Comparison of ENCODE assay signal across 25 mouse cellular contexts in genomic region chr1:37610242-37610641, GRCm38 (mm10).
DNase-seq lines count a peak whose midpoint lies in the region; ATAC-seq and TF ChIP-seq lines count a peak whose summit lies in the region.
"Had no signal": no experiment of that assay in that cellular context is flagged by ENCODE, and none has a peak within 500 bp of the region (broad histone marks: within the 10 kb centered on the region; RNA-seq: fewer than 3 reads in every experiment).

No protein-coding gene starts in this region.

- no peak for ATAC-seq in intestine, postnatal 0 days
- no peak for ATAC-seq in intestine, embryonic 15.5 days
- no peak for ATAC-seq in neural tube, embryonic 15.5 days (ENCODE audit: low FRiP score)
- 0 out of 2 replicates have a peak, but pooled peaks have one; percentile 8 for ATAC-seq in stomach, embryonic 16.5 days (ENCODE audit: insufficient read depth, low FRiP score)
- ATAC-seq: forebrain, embryonic 13.5 days; forebrain, embryonic 16.5 days; hindbrain, embryonic 16.5 days had no signal

- DNase-seq in neural tube, embryonic 10.5 days (ENCODE audit: extremely low spot score, low spot score) = no peak
- peak; percentile 5 for DNase-seq in Muller cell, postnatal 12 days (ENCODE audit: inconsistent ontology term)
- no peak for DNase-seq in ovary, postnatal 36 days (ENCODE audit: low spot score)
- DNase-seq in spleen, adult 12 weeks (ENCODE audit: low spot score) = no peak
- DNase-seq: adrenal gland, postnatal 10 days; adrenal gland, postnatal 36 days; B cell, adult 2 months; cerebellum, adult 18-20 months; cerebellum, adult 9-10 months; gastrocnemius, postnatal 10 days; gastrocnemius, postnatal 36 days; heart, postnatal 10 days; heart, postnatal 36 days had no signal

- no peak overlapping the region for H3K4me2 ChIP-seq in intestine, postnatal 0 days (replicated peaks; ENCODE audit: low read depth)
- H3K4me2 ChIP-seq in intestine, embryonic 15.5 days (replicated peaks) = no peak overlapping the region
- H3K4me2 ChIP-seq in neural tube, embryonic 15.5 days = no peak overlapping the region
- H3K4me2 ChIP-seq in stomach, embryonic 16.5 days (ENCODE audit: low read depth, low read length) = no peak overlapping the region
- H3K4me2 ChIP-seq: forebrain, embryonic 13.5 days; heart, embryonic 12.5 days; heart, embryonic 15.5 days; hindbrain, embryonic 13.5 days had no signal

- H3K9ac ChIP-seq in intestine, postnatal 0 days (ENCODE audit: low read depth, low read length) = no peak overlapping the region
- H3K9ac ChIP-seq in intestine, embryonic 15.5 days = no peak overlapping the region
- no peak overlapping the region for H3K9ac ChIP-seq in neural tube, embryonic 15.5 days (replicated peaks)
- no peak overlapping the region for H3K9ac ChIP-seq in stomach, embryonic 16.5 days (ENCODE audit: low read length)
- H3K9ac ChIP-seq: forebrain, embryonic 13.5 days; heart, embryonic 12.5 days; heart, embryonic 15.5 days; hindbrain, embryonic 13.5 days had no signal

- 43% methylated on average over 4 of the region's 4 CpGs for WGBS in intestine, postnatal 0 days
- WGBS in intestine, embryonic 15.5 days = 67% methylated on average over 4 of the region's 4 CpGs
- WGBS in neural tube, embryonic 15.5 days = 67% methylated on average over 4 of the region's 4 CpGs
- 45% methylated on average over 4 of the region's 4 CpGs for WGBS in stomach, embryonic 16.5 days

- H3K27me3 ChIP-seq in intestine, postnatal 0 days (replicated peaks; ENCODE audit: control insufficient read depth, insufficient read depth, low read length) = no peaks in the 10 kb centered on the region
- no peaks in the 10 kb centered on the region for H3K27me3 ChIP-seq in intestine, embryonic 15.5 days (replicated peaks)
- H3K27me3 ChIP-seq in neural tube, embryonic 15.5 days (replicated peaks) = no peaks in the 10 kb centered on the region
- no peaks in the 10 kb centered on the region for H3K27me3 ChIP-seq in stomach, embryonic 16.5 days (ENCODE audit: control insufficient read depth, insufficient read depth, low read length)
- H3K27me3 ChIP-seq: forebrain, embryonic 13.5 days; heart, embryonic 12.5 days; heart, embryonic 15.5 days; hindbrain, embryonic 13.5 days had no signal

- H3K4me3 ChIP-seq in intestine, postnatal 0 days (ENCODE audit: low read depth, low read length) = no peak overlapping the region
- H3K4me3 ChIP-seq in intestine, embryonic 15.5 days (replicated peaks) = no peak overlapping the region
- H3K4me3 ChIP-seq in neural tube, embryonic 15.5 days (replicated peaks) = no peak overlapping the region
- no peak overlapping the region for H3K4me3 ChIP-seq in stomach, embryonic 16.5 days (replicated peaks; ENCODE audit: low read length)
- H3K4me3 ChIP-seq: forebrain, embryonic 10.5 days; forebrain, embryonic 13.5 days; heart, embryonic 12.5 days; heart, embryonic 15.5 days; hindbrain, embryonic 10.5 days; hindbrain, embryonic 13.5 days had no signal

- H3K4me1 ChIP-seq in intestine, postnatal 0 days (replicated peaks; ENCODE audit: control insufficient read depth, insufficient read depth, low read length) = peaks cover 7% of the 10 kb centered on the region; the same call in 1 of the 2 replicates
- peaks cover 28% of the 10 kb centered on the region for H3K4me1 ChIP-seq in intestine, embryonic 15.5 days (replicated peaks)
- H3K4me1 ChIP-seq in neural tube, embryonic 15.5 days = peaks cover 18% of the 10 kb centered on the region
- H3K4me1 ChIP-seq in stomach, embryonic 16.5 days (ENCODE audit: control insufficient read depth, insufficient read depth, low read length) = peaks cover 13% of the 10 kb centered on the region
- H3K4me1 ChIP-seq: forebrain, embryonic 13.5 days had no signal

- TF ChIP-seq CTCF in intestine, postnatal 0 days (IDR thresholded peaks at IDR 0.05; ENCODE audit: low read depth) = no peak

- H3K27ac ChIP-seq in intestine, postnatal 0 days (ENCODE audit: low read depth, low read length) = peak overlapping the region; percentile 15; the same call in 1 of the 2 replicates
- no peak overlapping the region for H3K27ac ChIP-seq in intestine, embryonic 15.5 days
- 0 out of 2 replicates have a peak overlapping the region, but pooled peaks have one; percentile 33 for H3K27ac ChIP-seq in neural tube, embryonic 15.5 days (replicated peaks)
- peak overlapping the region; percentile 52 for H3K27ac ChIP-seq in stomach, embryonic 16.5 days (ENCODE audit: low read length)
- H3K27ac ChIP-seq: forebrain, embryonic 10.5 days; forebrain, embryonic 13.5 days; heart, embryonic 15.5 days; hindbrain, embryonic 10.5 days; hindbrain, embryonic 13.5 days had no signal

- H3K36me3 ChIP-seq in intestine, postnatal 0 days (ENCODE audit: control insufficient read depth, insufficient read depth) = no peaks in the 10 kb centered on the region
- H3K36me3 ChIP-seq in intestine, embryonic 15.5 days = no peaks in the 10 kb centered on the region
- no peaks in the 10 kb centered on the region for H3K36me3 ChIP-seq in neural tube, embryonic 15.5 days
- no peaks in the 10 kb centered on the region for H3K36me3 ChIP-seq in stomach, embryonic 16.5 days (ENCODE audit: control insufficient read depth, insufficient read depth, low read length)
- H3K36me3 ChIP-seq: forebrain, embryonic 10.5 days; heart, embryonic 12.5 days; heart, embryonic 15.5 days; hindbrain, embryonic 10.5 days; hindbrain, embryonic 13.5 days had no signal

- no peaks in the 10 kb centered on the region for H3K9me3 ChIP-seq in intestine, postnatal 0 days (ENCODE audit: control insufficient read depth)
- no peaks in the 10 kb centered on the region for H3K9me3 ChIP-seq in intestine, embryonic 15.5 days
- H3K9me3 ChIP-seq in neural tube, embryonic 15.5 days (replicated peaks) = no peaks in the 10 kb centered on the region
- no peaks in the 10 kb centered on the region for H3K9me3 ChIP-seq in stomach, embryonic 16.5 days (replicated peaks; ENCODE audit: control insufficient read depth, low read length)
- H3K9me3 ChIP-seq: forebrain, embryonic 10.5 days; forebrain, embryonic 13.5 days; heart, embryonic 12.5 days; heart, embryonic 15.5 days; hindbrain, embryonic 10.5 days; hindbrain, embryonic 13.5 days had no signal
